Mouse (Mus musculus) ES-Bruce4 (cell line): Measurements from ENCODE around the gene Stoml1.

Source experiments
- CTCF ChIP-seq: IDR thresholded peaks from one replicate; pipeline ENCODE4 v1.8.1; 2011; ENCODE audit warnings: low read depth, low read length
- EP300 ChIP-seq: IDR thresholded peaks from 2 replicates; pipeline ENCODE4 v1.6.1; 2011; ENCODE audit warnings: low read depth, low read length; ENCODE audit not compliant: insufficient read depth
- POLR2A ChIP-seq: IDR thresholded peaks from one replicate; pipeline ENCODE4 v1.8.1; 2011; ENCODE audit warnings: low read length; ENCODE audit not compliant: insufficient read depth

- TF ChIP-seq CTCF: peak; percentile 79
- no peak for TF ChIP-seq EP300
- TF ChIP-seq POLR2A: no peak
Measured at GRCm38 (mm10) chr9:58220218-58220903, 32.6 kb upstream of the Stoml1 start.
